ENCODE assay signal across 23 mouse cellular contexts in the genomic region with DNA sequence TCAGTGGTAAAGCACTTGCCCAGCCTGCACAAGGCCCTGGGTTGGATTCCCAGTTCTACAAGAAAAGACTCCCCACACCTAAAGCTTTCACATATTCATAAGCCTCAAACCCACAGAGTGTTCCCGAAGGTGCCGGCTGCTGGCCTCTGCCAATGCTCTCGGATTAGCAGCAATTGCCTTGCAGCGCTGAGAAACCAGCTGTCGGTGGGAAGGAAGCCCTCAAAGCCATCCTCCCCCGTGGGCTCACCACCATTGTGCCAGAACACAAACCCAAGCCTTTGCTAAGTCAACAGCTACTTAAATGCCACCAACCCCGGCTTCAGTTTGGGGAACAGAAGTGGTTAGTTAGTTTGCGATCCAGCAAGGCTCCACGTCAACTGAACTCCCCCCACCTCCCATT.
DNase-seq lines count a peak whose midpoint lies in the region; ATAC-seq and TF ChIP-seq lines count a peak whose summit lies in the region.
"Had no signal": no experiment of that assay in that cellular context is flagged by ENCODE, and none has a peak within 500 bp of the region (broad histone marks: within the 10 kb centered on the region; RNA-seq: fewer than 3 reads in every experiment).

No protein-coding gene starts in this region.

- no peaks in the 10 kb centered on the region for H3K4me1 ChIP-seq in erythroblast, embryonic 14.5 days (ENCODE audit: control insufficient read depth)
- H3K4me1 ChIP-seq in liver, adult 2 months (ENCODE audit: control insufficient read depth, insufficient read depth, low read length) = peaks cover 24% of the 10 kb centered on the region
- peaks cover 0 to 14% of the 10 kb centered on the region in 2 experiments; a peak in 2 of 4 replicates for H3K4me1 ChIP-seq in liver, embryonic 14.5 days (replicated peaks; ENCODE audit: control insufficient read depth in 2 of 2, insufficient read depth in 2 of 2, low read length in 1 of 2)
- H3K4me1 ChIP-seq: forebrain, embryonic 13.5 days; heart, embryonic 15.5 days; midbrain, embryonic 15.5 days had no signal

- no peaks in the 10 kb centered on the region for H3K27me3 ChIP-seq in erythroblast, embryonic 14.5 days (ENCODE audit: control insufficient read depth)
- no peaks in the 10 kb centered on the region for H3K27me3 ChIP-seq in liver, adult 2 months (ENCODE audit: control insufficient read depth, insufficient read depth, low read length)
- no peaks in the 10 kb centered on the region for H3K27me3 ChIP-seq in liver, embryonic 14.5 days (ENCODE audit: control insufficient read depth, insufficient read depth, low read length)
- H3K27me3 ChIP-seq: forebrain, embryonic 13.5 days; heart, embryonic 15.5 days; midbrain, embryonic 15.5 days had no signal

- TF ChIP-seq CTCF in liver, adult 2 months (IDR thresholded peaks at IDR 0.05; ENCODE audit: low read depth, low read length) = no peak
- no peak for TF ChIP-seq CTCF in brain, embryonic 14.5 days (IDR thresholded peaks at IDR 0.05; ENCODE audit: borderline replicate concordance, extremely low read depth, insufficient read depth, insufficient read length)
- TF ChIP-seq CTCF in liver, embryonic 14.5 days (IDR thresholded peaks at IDR 0.05; ENCODE audit: low read depth) = no peak

- no peaks in the 10 kb centered on the region for H3K36me3 ChIP-seq in erythroblast, embryonic 14.5 days (ENCODE audit: control insufficient read depth)
- no peaks in the 10 kb centered on the region for H3K36me3 ChIP-seq in liver, adult 2 months (ENCODE audit: control insufficient read depth, insufficient read depth, low read length)
- no peaks in the 10 kb centered on the region for H3K36me3 ChIP-seq in liver, embryonic 14.5 days (replicated peaks; ENCODE audit: control insufficient read depth, insufficient read depth, low read depth)
- H3K36me3 ChIP-seq: heart, embryonic 15.5 days; limb, embryonic 10.5 days; midbrain, embryonic 15.5 days had no signal

- WGBS in liver, adult 2 months = 20% methylated on average over 9 of the region's 9 CpGs
- WGBS in liver, embryonic 14.5 days (ENCODE audit: insufficient replicate concordance) = 56% methylated on average over 9 of the region's 9 CpGs

- no peak for DNase-seq in liver, adult 2 months (ENCODE audit: extremely low read depth, low read depth, low spot score)
- DNase-seq in liver = no peak
- DNase-seq in brain, embryonic 14.5 days (ENCODE audit: low read depth) = peak; percentile 53
- DNase-seq in liver, embryonic 14.5 days (ENCODE audit: low read depth in 3 of 3, low spot score in 3 of 3) = no peak
- DNase-seq in adrenal gland, postnatal 10 days = no peak
- no peak for DNase-seq in ovary, postnatal 10 days (ENCODE audit: low spot score)
- DNase-seq: cerebellum, adult 2 months; gastrocnemius, postnatal 36 days; heart, postnatal 36 days; kidney, adult 2 months; layer of hippocampus, adult 9-11 months; lung, adult 18-20 months; lung, postnatal 10 days; spleen, adult 18-20 months had no signal

- no peaks in the 10 kb centered on the region for H3K9me3 ChIP-seq in erythroblast, embryonic 14.5 days (ENCODE audit: control insufficient read depth, low read length)
- H3K9me3 ChIP-seq in liver, embryonic 14.5 days (ENCODE audit: control insufficient read depth, low read length) = no peaks in the 10 kb centered on the region
- H3K9me3 ChIP-seq: forebrain, embryonic 13.5 days; heart, embryonic 15.5 days; limb, embryonic 10.5 days; midbrain, embryonic 15.5 days had no signal

- TF ChIP-seq EP300 in liver, embryonic 14.5 days (IDR thresholded peaks at IDR 0.05; ENCODE audit: low read depth) = no peak

- peak overlapping the region; percentile 23 for H3K4me3 ChIP-seq in erythroblast, embryonic 14.5 days (replicated peaks)
- peak overlapping the region; percentile 65 for H3K4me3 ChIP-seq in liver, adult 2 months (ENCODE audit: insufficient read depth, low read depth, low read length)
- peak overlapping the region; percentile 7 to 35 for H3K4me3 ChIP-seq in liver, embryonic 14.5 days (ENCODE audit: insufficient read depth in 1 of 2, low read depth in 2 of 2, low read length in 2 of 2)
- H3K4me3 ChIP-seq: forebrain, embryonic 13.5 days; heart, embryonic 15.5 days; left cerebral cortex, adult 2 months; limb, embryonic 10.5 days; midbrain, embryonic 15.5 days had no signal

- H3K9ac ChIP-seq in liver, adult 2 months (ENCODE audit: low read depth, low read length) = peak overlapping the region; percentile 80
- no peak overlapping the region for H3K9ac ChIP-seq in liver, embryonic 14.5 days (replicated peaks)
- H3K9ac ChIP-seq: forebrain, embryonic 13.5 days; heart, embryonic 15.5 days; hindbrain, embryonic 14.5 days; midbrain, embryonic 15.5 days had no signal

- 0 out of 2 replicates have a peak, but pooled peaks cover 3% of the 10 kb centered on the region for H3K79me2 ChIP-seq in liver, adult 2 months (ENCODE audit: control insufficient read depth, insufficient read depth, low read length)

- no peak for TF ChIP-seq POLR2A in liver, adult 2 months (IDR thresholded peaks at IDR 0.05; ENCODE audit: extremely low read depth, insufficient read depth, low read length)
- no peak for TF ChIP-seq POLR2A in brain, embryonic 14.5 days (IDR thresholded peaks at IDR 0.05; ENCODE audit: borderline replicate concordance, extremely low read depth, insufficient read depth, insufficient read length, poor library complexity, severe bottlenecking)

- H3K4me2 ChIP-seq in liver, embryonic 14.5 days (ENCODE audit: low read depth) = peak overlapping the region; percentile 40
- H3K4me2 ChIP-seq: forebrain, embryonic 13.5 days; heart, embryonic 15.5 days; hindbrain, embryonic 14.5 days; midbrain, embryonic 15.5 days had no signal

- no peak for ATAC-seq in erythroblast, adult 5-6 weeks (replicated peaks; ENCODE audit: low FRiP score, poor library complexity, severe bottlenecking)
- ATAC-seq in liver, embryonic 14.5 days (ENCODE audit: insufficient read depth) = no peak
- ATAC-seq: forebrain, embryonic 13.5 days; midbrain, embryonic 15.5 days had no signal

- peak overlapping the region; percentile 90 for H3K27ac ChIP-seq in liver, adult 2 months (replicated peaks; ENCODE audit: insufficient read depth, low read depth, low read length)
- no peak overlapping the region for H3K27ac ChIP-seq in liver, embryonic 14.5 days
- H3K27ac ChIP-seq: forebrain, embryonic 13.5 days; heart, embryonic 15.5 days; hindbrain, embryonic 14.5 days; kidney, postnatal 0 days; left cerebral cortex, adult 2 months; limb, embryonic 10.5 days; midbrain, embryonic 15.5 days had no signal
